Mouse (Mus musculus): ENCODE results near the gene Card9.
A peak's percentile ranks its signal among the peaks of the same experiment; 100 is the strongest.

The Card9 gene

DNA sequence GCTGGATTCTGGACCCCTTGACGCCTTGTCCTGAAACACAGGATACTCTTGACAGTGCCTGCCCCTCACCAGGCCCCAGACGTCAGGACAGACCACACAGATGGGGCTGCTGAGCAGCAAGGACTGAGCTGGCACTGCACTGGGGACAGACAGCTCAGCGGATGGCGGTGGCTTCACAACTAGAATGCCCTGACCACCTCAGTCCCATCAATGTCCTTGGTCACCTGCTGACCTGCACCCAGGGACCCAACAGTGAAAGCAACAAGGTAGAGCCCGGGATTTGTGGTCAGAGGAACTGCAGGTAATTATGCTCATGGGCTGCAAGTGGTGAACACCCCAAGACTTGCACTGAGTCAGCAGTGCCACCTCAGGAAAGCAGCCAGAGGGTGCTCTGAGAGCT lies 2.3 kb upstream of the Card9 start:
- no peak for DNase-seq (ENCODE audit: low spot score in 2 of 2)

DNA sequence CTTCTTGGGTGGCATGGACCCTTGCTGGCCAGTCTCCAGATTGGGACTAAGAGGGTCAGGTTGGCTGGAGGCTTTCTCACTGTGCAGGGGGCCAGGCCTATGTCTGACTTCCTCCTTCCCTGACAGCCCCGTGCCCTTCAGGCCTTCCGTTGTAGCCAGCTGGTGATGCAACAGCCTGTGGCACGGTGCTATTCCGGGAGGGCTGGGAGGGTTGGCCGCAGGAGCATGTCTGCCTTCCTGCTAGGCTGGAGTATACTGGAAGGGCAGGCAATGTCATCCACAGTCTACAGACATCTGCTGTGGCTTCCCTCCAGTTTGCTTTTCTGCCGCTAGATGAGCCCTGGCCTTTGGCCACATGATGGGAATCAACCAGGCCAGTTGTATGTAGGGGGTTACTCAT lies 735 bp downstream of the Card9 start:
- no peak for DNase-seq (ENCODE audit: low spot score in 2 of 2)

DNA sequence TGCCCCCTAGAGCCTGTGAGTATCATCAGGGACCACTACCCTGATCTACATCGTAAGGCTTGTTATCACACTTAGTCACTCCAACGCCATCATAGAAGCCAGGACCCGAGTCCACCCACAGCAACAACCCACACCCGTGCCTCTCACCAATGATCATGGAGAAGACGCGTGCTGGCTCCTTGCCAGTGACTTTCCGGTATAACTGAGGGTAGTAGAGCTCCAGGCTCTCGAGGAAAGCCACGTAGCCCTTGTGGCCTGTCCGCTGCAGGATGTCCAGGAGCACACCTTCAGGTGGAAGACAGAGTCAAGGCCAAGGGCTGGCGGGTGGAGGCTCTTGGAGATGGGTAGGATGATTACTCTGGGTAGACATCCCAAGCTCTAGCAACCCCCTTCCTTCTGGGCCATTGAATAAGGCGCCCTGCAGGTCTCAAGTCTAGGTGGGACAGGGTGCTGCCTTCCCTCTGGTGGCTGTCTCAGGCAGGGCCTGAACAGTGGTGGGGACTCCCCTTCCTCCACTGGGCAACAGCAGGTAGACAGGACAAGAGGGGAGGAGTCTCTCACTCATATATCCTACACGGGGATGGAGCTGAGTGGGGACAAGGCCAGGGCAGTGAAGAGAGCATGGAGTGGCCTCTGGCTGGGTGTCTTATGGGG lies 1.9 kb downstream of the Card9 start:
- no peak for DNase-seq (ENCODE audit: low spot score in 2 of 2)

DNA sequence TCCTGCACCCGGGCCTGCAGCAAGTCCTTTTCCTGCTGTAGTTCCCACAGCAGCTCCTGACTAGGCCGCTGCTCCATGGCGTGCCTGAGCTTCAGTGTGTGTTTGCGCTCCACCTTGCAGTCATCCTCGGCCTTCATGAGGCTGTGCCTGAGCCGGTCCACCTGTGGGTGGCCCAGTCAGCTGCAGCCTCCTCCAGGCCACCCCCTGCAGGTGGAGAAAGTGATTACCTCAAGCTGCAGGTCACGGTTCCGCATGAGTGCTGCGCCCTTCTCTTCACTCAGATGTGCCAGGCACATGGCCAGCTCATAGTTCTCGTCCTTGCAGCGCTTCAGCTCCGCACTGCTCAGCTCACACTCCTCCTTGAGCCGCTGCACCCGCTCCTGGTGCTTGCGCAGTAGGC lies 3.2 kb downstream of the Card9 start:
- DNase-seq (ENCODE audit: low spot score in 2 of 2) = no peak

DNA sequence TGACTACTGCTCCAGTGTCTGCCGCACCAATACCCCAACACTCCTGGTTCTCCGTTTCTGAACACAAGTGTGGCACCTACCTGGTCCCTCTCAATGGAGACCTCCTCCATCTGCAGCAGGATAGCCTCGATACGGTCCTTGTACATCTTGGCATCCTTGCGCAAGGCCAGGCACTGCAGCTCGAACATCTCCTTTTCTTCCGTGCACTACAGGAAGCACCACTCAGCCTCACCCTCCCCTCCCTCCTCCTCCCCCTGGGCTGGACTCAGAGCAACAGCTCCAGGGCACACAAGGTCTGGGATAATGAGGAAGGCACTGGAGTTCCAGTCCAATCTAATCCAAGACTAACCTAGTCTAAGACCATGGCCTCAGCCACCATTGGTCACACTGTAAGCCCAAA lies 4.0 kb downstream of the Card9 start:
- DNase-seq (ENCODE audit: low spot score in 2 of 2) = no peak

DNA sequence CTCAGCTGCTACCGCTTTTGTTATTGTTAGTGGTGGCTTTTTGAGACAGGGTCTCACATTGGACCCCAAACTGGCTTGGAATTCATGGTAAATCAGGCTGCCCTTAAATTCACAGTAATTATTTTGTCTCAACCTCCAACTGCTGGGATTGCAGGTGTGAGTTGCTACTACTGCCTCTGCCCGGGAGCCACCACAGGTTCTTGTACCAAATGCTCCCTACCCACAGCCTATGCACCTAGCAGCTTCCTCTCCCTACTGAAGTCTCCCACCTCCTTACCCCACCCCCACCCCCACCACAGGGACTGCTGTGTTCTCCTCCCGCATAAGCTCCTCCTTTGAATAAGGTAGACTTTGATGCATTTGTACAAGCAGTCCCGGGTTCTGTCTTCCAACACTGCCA lies 4.5 kb downstream of the Card9 start:
- DNase-seq (ENCODE audit: low spot score in 2 of 2) = no peak

DNA sequence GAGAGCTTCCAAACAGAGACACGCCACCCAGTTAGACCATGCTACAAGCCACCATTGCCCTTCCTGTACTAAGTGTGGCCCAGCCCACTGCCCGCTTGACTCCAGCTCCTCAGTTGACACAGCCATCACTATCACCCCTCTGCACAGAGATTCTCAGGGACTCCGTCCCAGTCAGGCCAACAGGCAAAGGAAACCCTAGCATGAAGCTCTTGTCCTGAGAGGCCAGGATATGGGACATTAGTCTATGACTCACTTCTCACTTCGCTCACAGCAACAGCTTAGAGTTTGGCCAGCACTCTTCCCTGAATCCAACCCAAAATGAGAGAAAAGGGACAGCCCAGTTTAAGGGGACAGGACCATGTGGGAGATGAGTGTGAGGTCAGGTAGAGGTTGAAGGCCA lies 6.3 kb downstream of the Card9 start:
- no peak for DNase-seq (ENCODE audit: low spot score in 2 of 2)

DNA sequence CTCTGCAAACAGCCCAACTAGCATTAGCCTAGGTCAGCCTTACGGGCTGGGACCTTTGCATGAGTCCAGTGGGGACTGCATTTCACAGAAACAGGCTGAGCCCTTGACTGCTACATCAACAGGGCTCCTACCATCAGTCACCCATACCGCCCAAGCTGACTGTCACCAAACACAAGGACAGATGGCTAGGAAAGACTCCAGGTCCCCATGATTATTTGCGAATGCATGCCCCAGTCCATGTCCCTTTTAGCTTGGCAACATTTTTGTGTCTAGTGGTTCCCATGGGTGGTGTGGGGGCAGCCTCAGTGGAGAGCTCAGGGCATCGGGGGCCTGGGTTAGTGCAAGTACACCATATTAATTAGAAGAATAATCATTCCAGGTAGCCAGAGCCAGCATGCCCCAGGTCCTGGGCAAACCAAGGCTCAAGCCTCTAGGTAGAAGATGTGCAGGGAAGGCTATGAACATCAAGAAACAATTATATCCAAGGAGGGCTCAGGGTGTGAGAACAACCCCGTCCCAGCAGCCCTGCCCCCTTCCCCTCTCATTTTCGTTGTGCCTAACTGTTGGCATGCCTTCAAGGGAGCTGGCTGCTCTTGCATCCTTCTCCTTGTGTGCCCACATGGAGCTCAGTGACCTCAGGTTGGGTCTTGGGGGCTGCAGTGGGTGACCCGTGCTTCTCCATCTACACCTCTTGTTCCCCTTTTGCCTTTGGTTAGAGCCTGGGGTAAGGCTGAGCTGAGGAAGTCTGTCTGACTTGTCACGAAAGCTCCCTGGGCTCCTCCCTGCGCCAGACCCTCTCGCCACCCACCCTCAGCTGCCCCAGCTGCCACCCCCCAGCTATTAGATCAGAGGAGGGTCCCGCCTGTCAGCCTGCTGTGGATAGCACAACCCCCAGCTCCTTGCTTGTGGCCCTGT lies 7.4 kb downstream of the Card9 start:
- no peak for DNase-seq (ENCODE audit: low spot score in 2 of 2)

DNA sequence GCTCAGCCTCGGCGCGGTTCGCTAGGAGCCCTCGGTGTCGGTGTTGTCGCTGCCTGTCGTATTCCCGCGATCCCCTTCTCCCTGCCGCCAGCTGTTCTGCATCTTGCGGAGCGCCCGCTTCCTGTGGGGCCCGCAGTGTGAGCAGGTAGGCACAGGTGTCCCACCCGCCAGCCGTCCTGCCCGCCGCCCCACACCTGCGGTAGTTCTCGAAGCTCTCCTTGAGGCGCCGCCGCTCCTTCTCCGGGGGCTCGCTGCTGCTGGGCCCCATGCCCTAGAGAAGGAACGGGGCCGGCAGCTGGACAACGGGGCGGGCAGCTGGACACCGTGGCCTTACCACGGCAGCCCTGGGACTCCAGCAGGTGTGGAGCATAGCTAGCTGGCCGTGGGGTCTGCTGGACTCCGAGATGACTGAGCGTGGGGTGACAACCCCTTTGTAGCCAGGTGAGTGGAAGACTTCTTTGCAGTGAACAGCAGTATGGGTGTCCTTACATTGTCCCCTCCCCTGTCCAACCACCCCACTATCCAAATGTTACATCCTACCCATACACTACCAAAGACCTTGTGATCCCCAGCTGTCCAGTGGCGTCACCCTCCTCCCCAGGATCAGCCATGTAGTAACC lies 8.3 kb downstream of the Card9 start:
- no peak for DNase-seq (ENCODE audit: low spot score in 2 of 2)

DNA sequence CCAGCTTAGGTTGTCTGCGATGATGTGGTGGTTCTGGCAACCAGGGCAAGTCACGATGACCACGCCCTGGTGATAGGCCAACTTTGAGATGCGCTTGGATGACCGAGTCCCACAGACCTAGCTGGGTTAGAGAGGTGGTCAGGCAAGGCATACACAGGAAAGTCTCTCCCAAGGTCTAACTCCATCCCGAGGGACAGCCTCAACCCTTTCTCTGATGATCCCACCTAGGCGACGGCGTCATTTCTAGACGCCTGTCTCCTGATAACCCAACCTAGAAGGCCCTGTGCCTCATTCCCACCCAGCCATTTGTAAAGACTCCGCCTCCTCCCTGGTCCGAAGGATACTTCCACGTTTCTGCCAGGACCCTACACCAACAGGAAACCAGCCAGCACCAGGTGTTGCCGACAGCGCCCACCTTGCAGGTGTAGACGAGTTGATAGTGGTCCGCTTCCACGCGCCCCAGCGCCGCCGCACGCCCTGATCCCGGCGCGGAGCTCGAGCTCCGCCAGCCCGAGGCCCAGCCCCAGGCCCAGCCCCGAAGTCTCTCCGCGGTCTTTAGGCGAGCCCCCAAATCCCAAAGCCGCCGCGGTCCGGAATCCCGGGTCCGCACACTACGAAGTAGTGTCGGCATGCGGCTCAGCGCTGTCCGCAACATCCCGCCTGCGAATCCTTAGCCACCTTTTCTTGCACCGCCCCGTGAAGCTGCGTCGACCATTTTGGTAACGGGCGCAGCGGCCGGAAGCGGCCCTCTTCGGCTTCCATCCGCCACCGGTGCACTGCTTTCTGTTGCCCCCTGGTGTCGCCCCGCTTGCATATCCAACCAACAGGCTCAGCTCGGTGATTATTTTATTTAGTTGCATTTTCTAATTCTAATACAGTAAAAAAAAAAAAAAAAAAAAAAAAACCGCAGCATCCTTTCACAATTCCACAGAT lies 9.1 kb downstream of the Card9 start, which contains the start of gene Dnlz:
Dnlz (minus strand) TSS at position 753 of the 933 bp plus-strand sequence.
- peak; percentile 90 to 93 for DNase-seq (ENCODE audit: low spot score in 2 of 2)

DNA sequence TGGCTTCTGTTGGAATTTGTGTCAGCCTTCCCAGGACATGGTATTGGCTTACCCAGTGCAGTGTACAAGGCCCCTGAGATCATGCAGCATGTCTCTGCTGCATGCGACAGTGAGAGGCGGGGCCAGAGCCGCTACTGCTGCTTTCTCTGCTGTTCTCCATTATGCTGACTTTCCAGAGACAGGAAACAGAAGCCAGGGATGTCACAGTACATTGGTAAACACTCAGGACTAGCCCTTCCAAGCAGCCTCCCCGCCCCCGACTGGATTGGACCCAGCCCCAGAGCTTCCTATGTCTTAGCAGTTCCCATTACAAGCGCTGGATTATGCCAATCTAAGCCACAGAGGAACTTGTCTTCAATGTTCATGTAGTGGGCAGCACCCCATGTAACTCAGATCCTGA lies 12.5 kb downstream of the Card9 start:
- DNase-seq (ENCODE audit: low spot score in 2 of 2) = no peak

DNA sequence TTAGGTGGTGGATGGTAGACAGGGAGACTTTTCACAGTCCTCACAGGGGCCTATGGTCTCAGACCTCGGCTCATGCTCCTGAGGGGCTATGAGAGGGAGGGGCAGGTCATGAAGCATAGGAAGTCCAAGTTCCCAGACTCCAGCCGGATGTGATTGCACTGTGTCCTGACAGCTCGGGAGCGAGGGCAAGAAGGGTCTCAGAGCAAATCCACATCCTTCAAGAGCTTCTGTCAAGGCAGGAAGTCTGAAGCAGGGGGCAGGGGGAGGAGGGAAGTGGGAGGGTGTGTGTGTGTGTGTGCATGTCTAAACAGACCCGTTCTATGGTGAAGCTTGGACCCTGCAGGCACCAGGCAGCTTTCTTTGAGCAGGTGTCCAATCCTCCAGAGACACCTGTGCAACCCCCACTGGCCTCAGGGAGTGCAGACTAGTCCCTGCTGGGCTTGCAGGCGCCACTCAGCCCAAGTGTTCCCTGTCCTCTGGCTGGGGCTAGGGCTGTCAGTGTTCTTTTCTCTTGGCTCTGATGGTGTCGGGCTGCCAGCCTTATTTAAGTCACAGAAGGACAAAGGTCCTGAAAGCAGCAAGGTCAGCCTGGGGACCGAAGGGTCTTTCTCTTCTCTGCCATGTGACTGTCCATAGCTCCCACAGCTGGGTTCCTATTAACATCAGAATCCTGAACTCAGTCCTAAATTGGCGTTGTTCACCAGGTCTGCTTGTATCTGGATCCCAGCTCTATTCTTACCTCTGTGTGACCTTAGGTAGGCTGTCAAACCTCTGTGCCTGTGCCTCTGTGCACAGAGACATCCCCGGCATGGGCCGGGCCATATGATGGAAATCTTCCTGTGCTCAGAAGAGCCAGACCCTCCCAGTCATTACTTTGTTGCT lies 17.9 kb downstream of the Card9 start:
- DNase-seq (ENCODE audit: low spot score in 2 of 2) = no peak

DNA sequence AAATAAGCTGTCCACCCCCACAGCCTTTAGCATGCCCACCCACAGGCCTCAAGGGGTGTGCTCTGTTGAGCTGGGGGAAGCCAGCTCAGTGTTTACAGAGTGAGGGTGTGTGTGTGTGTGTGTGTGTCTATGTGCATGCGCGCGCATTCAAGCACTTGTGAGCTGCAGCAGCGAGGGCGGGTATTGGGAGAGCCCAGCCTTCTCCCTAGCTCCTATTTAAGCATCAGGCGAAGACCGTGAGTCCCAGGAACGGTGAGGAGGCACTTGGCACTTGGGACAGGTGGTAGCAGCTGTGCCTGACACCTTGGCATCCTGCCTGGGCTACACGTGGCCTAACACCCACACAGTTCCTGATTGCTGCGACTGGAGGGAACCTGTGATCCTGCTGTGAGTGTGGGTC lies 18.7 kb downstream of the Card9 start:
- DNase-seq (ENCODE audit: low spot score in 2 of 2) = peak in 1 of 2 experiments; percentile 69

DNA sequence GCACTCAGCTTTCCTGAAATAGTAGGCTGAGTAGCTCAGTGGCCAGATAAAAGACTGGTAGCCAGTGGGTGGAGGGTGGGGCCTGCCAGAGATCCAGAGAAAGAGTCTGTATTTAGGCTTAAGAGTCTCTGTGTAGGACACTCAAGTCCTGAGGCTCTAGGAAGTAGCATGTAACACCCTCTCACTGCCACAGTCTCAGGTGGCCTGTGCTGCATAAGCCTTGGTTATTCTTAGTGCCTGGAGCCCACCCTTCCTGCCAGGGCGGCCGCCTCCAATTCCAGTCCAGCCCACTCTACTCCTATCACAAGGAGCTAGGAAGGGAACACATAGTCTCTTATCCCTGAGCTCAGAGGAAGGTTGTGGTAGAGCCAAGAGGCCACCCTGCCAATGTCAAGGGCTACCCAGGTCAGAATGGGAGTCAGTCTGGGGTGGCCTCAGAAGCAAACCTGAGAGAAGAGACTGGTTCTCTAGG lies 19.2 kb downstream of the Card9 start:
- DNase-seq (ENCODE audit: low spot score in 2 of 2) = no peak

DNA sequence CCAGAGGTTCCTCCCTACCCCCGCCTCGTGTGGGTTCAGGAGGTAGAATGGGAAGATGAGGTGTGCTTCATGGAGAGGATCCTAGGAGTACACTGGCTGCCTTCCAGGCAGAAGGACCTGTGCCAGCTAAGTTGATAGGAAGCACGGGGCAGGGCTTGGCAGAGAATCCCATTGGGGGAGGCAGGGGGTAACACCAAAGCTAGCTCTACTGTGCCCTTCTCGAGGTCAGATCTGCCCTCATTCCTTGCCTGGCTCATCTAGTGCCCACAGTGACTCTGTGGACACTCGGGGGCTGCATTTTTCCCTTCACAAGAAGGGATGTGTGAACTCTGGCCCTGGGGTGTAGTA lies 21.5 kb downstream of the Card9 start:
- DNase-seq (ENCODE audit: low spot score in 2 of 2) = no peak

DNA sequence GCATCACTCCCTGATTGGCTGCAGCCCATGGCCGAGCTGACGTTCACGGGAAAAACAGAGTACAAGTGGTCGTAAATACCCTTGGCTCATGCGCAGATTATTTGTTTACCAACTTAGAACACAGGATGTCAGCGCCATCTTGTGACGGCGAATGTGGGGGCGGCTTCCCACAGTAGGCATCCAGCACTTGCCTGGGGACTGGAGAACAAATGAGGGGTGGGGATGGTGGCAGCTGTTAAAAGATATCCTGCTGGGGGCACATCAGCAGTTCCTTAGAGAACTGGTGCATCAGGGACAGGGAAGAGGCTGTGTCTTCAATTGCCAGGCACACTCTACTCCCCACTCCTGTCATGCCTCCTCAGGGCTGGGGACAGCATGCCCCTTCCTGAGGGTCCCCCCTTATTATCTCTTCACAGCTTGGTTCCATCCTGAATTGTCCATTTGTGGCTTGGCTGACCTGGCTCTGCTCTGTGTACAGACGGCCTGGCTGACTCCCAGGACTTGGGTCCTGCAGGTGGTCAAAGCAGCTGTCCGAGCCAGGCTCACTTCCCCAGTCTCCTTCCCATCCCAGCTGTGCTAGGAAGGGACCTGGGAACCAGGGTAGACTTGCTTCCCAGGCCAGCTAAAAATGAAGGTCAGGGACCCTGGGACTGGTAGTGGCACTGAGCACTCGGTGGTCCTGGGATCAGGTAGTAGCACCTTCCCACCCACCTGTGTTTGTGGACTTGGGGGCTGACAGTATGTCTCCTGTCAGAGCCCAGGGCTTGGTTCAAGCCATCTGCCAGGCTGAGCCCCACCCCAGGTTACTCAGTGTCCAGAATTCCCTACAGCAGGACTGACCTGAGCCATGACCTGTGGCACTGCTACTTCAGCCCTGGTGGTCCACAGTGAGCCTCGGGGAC lies 22.2 kb downstream of the Card9 start:
- no peak for DNase-seq (ENCODE audit: low spot score in 2 of 2)

DNA sequence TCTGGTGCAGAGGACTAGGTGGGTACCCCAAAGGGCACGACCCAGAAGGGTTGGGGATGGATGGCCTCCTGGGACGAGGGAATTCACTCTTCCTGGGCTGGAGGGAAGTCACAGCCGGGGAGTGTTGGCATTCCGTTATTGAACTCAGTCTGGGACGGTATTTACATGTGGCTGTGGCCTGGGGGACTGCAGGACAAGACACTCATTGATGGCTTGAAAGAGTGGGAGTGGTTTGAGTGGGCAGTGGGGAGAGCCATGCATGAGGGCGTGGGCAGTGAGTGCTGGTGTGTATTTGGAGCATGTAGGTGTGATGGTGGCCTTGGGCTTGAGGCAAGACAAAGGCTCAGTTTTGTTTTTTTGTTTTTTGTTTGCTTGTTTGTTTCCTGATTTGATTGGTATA lies 30.0 kb downstream of the Card9 start:
- DNase-seq (ENCODE audit: low spot score in 2 of 2) = no peak

DNA sequence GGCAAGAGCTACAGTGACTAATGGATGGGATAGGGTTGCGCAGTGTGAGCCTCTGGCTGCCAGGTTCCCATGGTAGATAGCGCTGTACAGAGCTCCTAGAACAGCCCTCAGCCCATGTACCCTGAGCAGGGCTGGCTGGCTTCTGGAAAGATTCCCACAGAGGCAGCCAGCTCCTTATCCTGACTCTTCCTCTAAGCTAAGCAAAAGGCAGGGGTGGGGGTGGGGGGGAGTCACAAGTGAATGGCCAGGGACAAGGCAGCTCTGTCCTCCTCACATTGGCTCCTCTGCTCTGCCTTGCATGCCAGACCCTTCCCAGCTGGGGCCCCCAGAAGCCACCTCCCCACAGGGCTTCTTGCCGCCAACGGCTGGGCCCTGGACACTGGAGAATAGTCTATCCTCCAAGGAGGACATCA lies 30.7 kb downstream of the Card9 start:
- no peak for DNase-seq (ENCODE audit: low spot score in 2 of 2)

DNA sequence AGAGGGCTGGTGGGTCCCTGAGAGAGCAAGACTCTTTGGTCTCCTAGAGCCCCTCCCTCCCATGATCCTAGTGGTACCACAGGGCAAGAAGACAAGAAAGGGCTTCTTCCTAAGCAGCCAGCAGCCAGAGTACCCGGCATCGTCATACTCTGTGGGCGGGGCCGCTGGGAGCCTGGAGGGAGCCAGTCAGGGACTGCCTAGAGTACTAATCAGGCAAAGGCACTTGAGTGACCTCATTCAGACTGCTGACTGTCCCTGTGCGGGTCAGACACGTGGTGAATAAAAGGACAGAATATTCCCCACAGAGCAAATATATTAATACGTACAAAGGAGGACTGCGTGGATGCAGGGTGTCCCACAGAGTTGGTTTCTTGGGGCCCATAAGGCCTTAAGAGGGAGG lies 31.3 kb downstream of the Card9 start:
- no peak for DNase-seq (ENCODE audit: low spot score in 2 of 2)

DNA sequence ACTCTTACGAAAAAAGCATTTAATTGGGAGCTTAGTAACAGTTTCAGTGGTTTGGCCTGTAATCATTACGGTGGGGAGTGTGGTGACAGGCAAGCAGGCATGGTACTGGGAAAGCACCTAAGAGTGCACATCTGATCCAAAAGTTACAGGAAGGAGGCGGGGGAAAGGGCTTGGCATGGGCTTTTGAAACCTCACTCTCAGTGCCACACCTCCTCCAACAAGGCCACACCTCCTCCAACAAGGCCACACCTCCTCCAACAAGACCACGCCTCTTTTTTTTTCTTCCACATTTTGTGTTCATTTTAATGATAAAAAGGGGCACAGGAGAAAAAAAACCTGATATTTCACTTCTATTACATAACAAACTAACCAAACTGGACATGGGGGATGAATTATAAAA lies 32.9 kb downstream of the Card9 start:
- DNase-seq (ENCODE audit: low spot score in 2 of 2) = no peak
